ENCODE assay signal across 11 mouse cellular contexts in genomic region chr13:19640203-19640851, GRCm38 (mm10). TPM values are rescaled to one million over a fixed set of nuclear protein-coding genes. Genes with fewer than 3 reads are reported as not detected.
DNase-seq lines count a peak whose midpoint lies in the region; ATAC-seq lines count a peak whose summit lies in the region.
"Had no signal": no experiment of that assay in that cellular context is flagged by ENCODE, and none has a peak within 500 bp of the region (broad histone marks: within the 10 kb centered on the region; RNA-seq: fewer than 3 reads in every experiment).

No protein-coding gene starts in this region.

- no peak overlapping the region for H3K4me2 ChIP-seq in hindbrain, embryonic 15.5 days
- H3K4me2 ChIP-seq: limb, embryonic 15.5 days; midbrain, embryonic 12.5 days had no signal

- no peaks in the 10 kb centered on the region for H3K4me1 ChIP-seq in hindbrain, embryonic 15.5 days (replicated peaks)
- no peaks in the 10 kb centered on the region for H3K4me1 ChIP-seq in hindbrain, embryonic 10.5 days (replicated peaks)
- H3K4me1 ChIP-seq: limb, embryonic 15.5 days; midbrain, embryonic 12.5 days had no signal

- DNase-seq in hindbrain, embryonic 10.5 days (ENCODE audit: low spot score), result no peak
- peak; percentile 4 for DNase-seq in lung, postnatal 10 days
- DNase-seq in lung, postnatal 14 days, result no peak
- DNase-seq in brain, adult 2 months (ENCODE audit: low read depth, low spot score), result peak; percentile 48
- DNase-seq in retina, embryonic 14.5 days (ENCODE audit: low spot score), result peak; percentile 31

- H3K27ac ChIP-seq in hindbrain, embryonic 15.5 days (replicated peaks), result no peak overlapping the region
- H3K27ac ChIP-seq in hindbrain, embryonic 10.5 days, result no peak overlapping the region
- H3K27ac ChIP-seq: limb, embryonic 15.5 days; midbrain, embryonic 12.5 days had no signal

- 82% methylated on average over 2 of the region's 2 CpGs for WGBS in hindbrain, embryonic 15.5 days
- 96% methylated on average over 2 of the region's 2 CpGs for WGBS in hindbrain, embryonic 10.5 days

- peak; percentile 66; the same call in 1 of the 2 replicates for ATAC-seq in hindbrain, embryonic 15.5 days (ENCODE audit: low FRiP score, low read depth)
- no peak for ATAC-seq in monocyte, adult 5-6 weeks (replicated peaks; ENCODE audit: insufficient number of reproducible peaks, low FRiP score, low TSS enrichment, poor library complexity, severe bottlenecking)

- H3K36me3 ChIP-seq in hindbrain, embryonic 15.5 days, result no peaks in the 10 kb centered on the region
- H3K36me3 ChIP-seq in hindbrain, embryonic 10.5 days, result no peaks in the 10 kb centered on the region
- H3K36me3 ChIP-seq: limb, embryonic 15.5 days; midbrain, embryonic 12.5 days had no signal

- H3K4me3 ChIP-seq in hindbrain, embryonic 15.5 days, result no peak overlapping the region
- H3K4me3 ChIP-seq in hindbrain, embryonic 10.5 days, result no peak overlapping the region
- H3K4me3 ChIP-seq: limb, embryonic 15.5 days; midbrain, embryonic 12.5 days had no signal

- no peaks in the 10 kb centered on the region for H3K27me3 ChIP-seq in hindbrain, embryonic 15.5 days
- H3K27me3 ChIP-seq in hindbrain, embryonic 10.5 days (ENCODE audit: insufficient read depth, poor library complexity, severe bottlenecking), result no peaks in the 10 kb centered on the region
- H3K27me3 ChIP-seq: limb, embryonic 15.5 days; midbrain, embryonic 12.5 days had no signal

- H3K9me3 ChIP-seq in hindbrain, embryonic 15.5 days, result no peaks in the 10 kb centered on the region
- no peaks in the 10 kb centered on the region for H3K9me3 ChIP-seq in hindbrain, embryonic 10.5 days
- H3K9me3 ChIP-seq: limb, embryonic 15.5 days; midbrain, embryonic 12.5 days had no signal

- no peak overlapping the region for H3K9ac ChIP-seq in hindbrain, embryonic 15.5 days
- H3K9ac ChIP-seq: limb, embryonic 15.5 days; midbrain, embryonic 12.5 days had no signal

RNA-seq across cellular contexts. Expression of gene Sfrp4, which starts 17.4 kb away (rescaled TPM):
- polyA plus RNA-seq in hindbrain, embryonic 15.5 days (2015; fragmentation: Nextera tagmentation; extraction: Ambion mirVana), result 3.1 and 4.9 TPM in 2 replicates
- polyA plus RNA-seq in hindbrain, embryonic 10.5 days (2016; fragmentation: Nextera tagmentation; extraction: Ambion mirVana), result 1.0 and 1.3 TPM in 2 replicates
- not detected in 3 replicates for total RNA-seq in monocyte, adult 5-6 weeks (2017)

RNA-seq across cellular contexts. Expression of gene Epdr1, which starts 20.6 kb away (rescaled TPM):
- 27.4 and 30.1 TPM in 2 replicates for polyA plus RNA-seq in hindbrain, embryonic 15.5 days (2015; fragmentation: Nextera tagmentation; extraction: Ambion mirVana)
- 15.7 and 16.0 TPM in 2 replicates for polyA plus RNA-seq in hindbrain, embryonic 10.5 days (2016; fragmentation: Nextera tagmentation; extraction: Ambion mirVana)
- total RNA-seq in monocyte, adult 5-6 weeks (2017), result 1.5 TPM in 1 of 3 replicates, not detected in the others

RNA-seq across cellular contexts. Expression of gene Nme8, which starts 57.3 kb away (rescaled TPM):
- 0.13 and 0.14 TPM in 2 replicates for polyA plus RNA-seq in hindbrain, embryonic 15.5 days (2015; fragmentation: Nextera tagmentation; extraction: Ambion mirVana)
- polyA plus RNA-seq in hindbrain, embryonic 10.5 days (2016; fragmentation: Nextera tagmentation; extraction: Ambion mirVana), result not detected in 2 replicates
- total RNA-seq in monocyte, adult 5-6 weeks (2017), result not detected in 3 replicates
- total RNA-seq: gastrocnemius, adult 8-10 months; hematopoietic stem cell, adult 5-6 weeks had no signal
- polyA plus RNA-seq: limb, embryonic 15.5 days; midbrain, embryonic 12.5 days had no signal

Comparison
In these comparisons a context has a peak if more than half of its experiments do, and no peak if none do; other contexts are left out.
1. DNase-seq: peak in lung, postnatal 10 days (single experiment), brain, adult 2 months (single experiment) and retina, embryonic 14.5 days (single experiment); none in hindbrain, embryonic 10.5 days (single experiment) and lung, postnatal 14 days (single experiment).